Mouse (Mus musculus) liver, adult 2 months (tissue): ENCODE data around the gene Tspan17. TPM values are rescaled to one million over a fixed set of nuclear protein-coding genes. Genes with fewer than 3 reads are reported as not detected.

Source experiments
- DNase-seq: peaks from one replicate; pipeline ENCODE4 v3.0.0-alpha.2; 2011; ENCODE audit warnings: low read depth, low spot score; ENCODE audit errors: extremely low read depth
- H3K27ac ChIP-seq: fragments of 200-500 bp; replicated peaks from 2 replicates; pipeline ENCODE4 v1.5.1; 2012; ENCODE audit warnings: low read depth, mild to moderate bottlenecking, control low read depth, inconsistent platforms, low read length; ENCODE audit not compliant: insufficient read depth
- H3K27me3 ChIP-seq: fragments of 200-500 bp; 2 replicates; pipeline ENCODE4 v1.6.1; 2012; ENCODE audit warnings: mild to moderate bottlenecking, moderate library complexity, low read length, inconsistent platforms; ENCODE audit not compliant: control insufficient read depth, insufficient read depth
- H3K36me3 ChIP-seq: fragments of 200-500 bp; 2 replicates; pipeline ENCODE4 v1.6.1; 2012; ENCODE audit warnings: low read length, inconsistent platforms; ENCODE audit not compliant: control insufficient read depth, insufficient read depth
- H3K4me1 ChIP-seq: fragments of 200-500 bp; 2 replicates; pipeline ENCODE4 v1.6.1; 2011; ENCODE audit warnings: low read length; ENCODE audit not compliant: control insufficient read depth, insufficient read depth
- H3K4me3 ChIP-seq: fragments of 200-500 bp; 2 replicates; pipeline ENCODE4 v1.5.1; 2011; ENCODE audit warnings: low read depth, mild to moderate bottlenecking, control low read depth, low read length, moderate library complexity; ENCODE audit not compliant: insufficient read depth
- H3K79me2 ChIP-seq: fragments of 200-500 bp; 2 replicates; pipeline ENCODE4 v1.6.1; 2012; ENCODE audit warnings: inconsistent platforms, mild to moderate bottlenecking, low read length, moderate library complexity; ENCODE audit not compliant: control insufficient read depth, insufficient read depth
- H3K9ac ChIP-seq: fragments of 200-500 bp; 2 replicates; pipeline ENCODE4 v1.6.1; 2012; ENCODE audit warnings: low read depth, mild to moderate bottlenecking, control low read depth, inconsistent platforms, low read length
- CTCF ChIP-seq: fragments of 200-500 bp; IDR thresholded peaks from 2 replicates; pipeline ENCODE4 v1.5.1; 2011; ENCODE audit warnings: low read depth, low read length, control low read depth
- POLR2A ChIP-seq: fragments of 200-500 bp; IDR thresholded peaks from 2 replicates; pipeline ENCODE4 v1.6.1; 2011; ENCODE audit warnings: low read length, control low read depth; ENCODE audit not compliant: insufficient read depth; ENCODE audit errors: extremely low read depth
- WGBS: fragments of 180-500 bp; shearing (Covaris S2); methylation state at CpG from one replicate; pipeline ENCODE4 v1.1.7; 2018; 5-methylcytosine and 5-hydroxymethylcytosine counted together
- polyA plus RNA-seq: library from polyadenylated mRNA; depleted of rRNA; stranded (reverse); fragments of >200 nt; gene quantifications from 2 replicates; pipeline ENCODE4 v1.2.3, GENCODE M21; 2012; rRNA removed
- total RNA-seq: library from RNA; depleted of rRNA; stranded (reverse); fragments of >200 nt; gene quantifications from 2 replicates; pipeline ENCODE4 v1.2.3, GENCODE M21; 2014; rRNA removed

The Tspan17 gene
- total and polyA plus RNA-seq, 2 experiments: 0.74 to 1.4 TPM

GRCm38 (mm10) chr13:54837061-54837460 lies 47.9 kb downstream of the Tspan17 start:
- Histone ChIP-seq H3K4me1 (no peaks in the 10 kb centered on the region), H3K36me3 (no peaks in the 10 kb centered on the region), H3K27ac (no peak overlapping the region), H3K9ac (no peak overlapping the region), H3K27me3 (no peaks in the 10 kb centered on the region; the same call in 1 of the 2 replicates), H3K4me3 (no peak overlapping the region), H3K79me2 (no peaks in the 10 kb centered on the region)
- DNase-seq: no peak
- WGBS: 68% methylated on average over 5 of the region's 5 CpGs
- TF ChIP-seq CTCF: no peak
- TF ChIP-seq POLR2A: no peak

- no peak overlapping the region for H3K27ac ChIP-seq
- no peaks in the 10 kb centered on the region for H3K36me3 ChIP-seq
- no peaks in the 10 kb centered on the region for H3K4me1 ChIP-seq
- TF ChIP-seq POLR2A: no peak
- no peak overlapping the region for H3K9ac ChIP-seq
- no peak overlapping the region for H3K4me3 ChIP-seq
- H3K27me3 ChIP-seq: no peaks in the 10 kb centered on the region; the same call in 1 of the 2 replicates
- no peak for DNase-seq
- 24% methylated on average over 9 of the region's 9 CpGs for WGBS
- H3K79me2 ChIP-seq: no peaks in the 10 kb centered on the region
Measured at GRCm38 (mm10) chr13:54837471-54837889, 48.3 kb downstream of the Tspan17 start.

GRCm38 (mm10) chr13:54838540-54838939 lies 49.4 kb downstream of the Tspan17 start:
- Histone ChIP-seq H3K79me2 (no peaks in the 10 kb centered on the region), H3K4me1 (no peaks in the 10 kb centered on the region), H3K36me3 (no peaks in the 10 kb centered on the region), H3K4me3 (no peak overlapping the region), H3K27ac (no peak overlapping the region), H3K9ac (no peak overlapping the region), H3K27me3 (no peaks in the 10 kb centered on the region; the same call in 1 of the 2 replicates)
- WGBS: 73% methylated on average over 15 of the region's 15 CpGs
- TF ChIP-seq POLR2A: no peak
- TF ChIP-seq CTCF: no peak
- DNase-seq: peak; percentile 4

- Histone ChIP-seq H3K36me3 (no peaks in the 10 kb centered on the region), H3K79me2 (no peaks in the 10 kb centered on the region), H3K4me3 (no peak overlapping the region), H3K4me1 (no peaks in the 10 kb centered on the region), H3K27ac (no peak overlapping the region), H3K27me3 (no peaks in the 10 kb centered on the region; the same call in 1 of the 2 replicates), H3K9ac (no peak overlapping the region)
- DNase-seq: no peak
- no peak for TF ChIP-seq POLR2A
- TF ChIP-seq CTCF: no peak
- 68% methylated on average over 6 of the region's 6 CpGs for WGBS
Measured at GRCm38 (mm10) chr13:54839211-54839610, 50.0 kb downstream of the Tspan17 start.

- DNase-seq: no peak
- Histone ChIP-seq H3K36me3 (no peaks in the 10 kb centered on the region), H3K4me3 (no peak overlapping the region), H3K9ac (no peak overlapping the region), H3K79me2 (no peaks in the 10 kb centered on the region), H3K27me3 (no peaks in the 10 kb centered on the region), H3K4me1 (no peaks in the 10 kb centered on the region), H3K27ac (no peak overlapping the region)
- WGBS: 28% methylated on average over 8 of the region's 8 CpGs
- TF ChIP-seq POLR2A (no peak), CTCF (no peak)
Measured at GRCm38 (mm10) chr13:54844579-54844978, 55.4 kb downstream of the Tspan17 start.

Other genes starting within 250 kb of the Tspan17 start
- 24.1 and 24.2 TPM in 2 replicates for gene 4833439L19Rik, start 223.9 kb upstream of the Tspan17 start, total RNA-seq
- gene 4833439L19Rik, start 223.9 kb upstream of the Tspan17 start, polyA plus RNA-seq: 52.5 and 54.3 TPM in 2 replicates
- gene Arl10, start 214.4 kb upstream of the Tspan17 start, total RNA-seq: 4.2 and 5.6 TPM in 2 replicates
- gene Arl10, start 214.4 kb upstream of the Tspan17 start, polyA plus RNA-seq: 3.2 and 5.2 TPM in 2 replicates
- 15.0 and 15.8 TPM in 2 replicates for gene Nop16, start 199.3 kb upstream of the Tspan17 start, total RNA-seq
- 9.4 and 11.1 TPM in 2 replicates for gene Nop16, start 199.3 kb upstream of the Tspan17 start, polyA plus RNA-seq
- gene Higd2a, start 199.2 kb upstream of the Tspan17 start, total RNA-seq: 51.1 and 56.3 TPM in 2 replicates
- 98.7 and 133 TPM in 2 replicates for gene Higd2a, start 199.2 kb upstream of the Tspan17 start, polyA plus RNA-seq
- 19.0 and 24.8 TPM in 2 replicates for gene Cltb, start 178.0 kb upstream of the Tspan17 start, total RNA-seq
- gene Cltb, start 178.0 kb upstream of the Tspan17 start, polyA plus RNA-seq: 45.6 and 51.5 TPM in 2 replicates
- 25.1 and 29.9 TPM in 2 replicates for gene Faf2, start 167.6 kb upstream of the Tspan17 start, total RNA-seq
- 22.5 and 28.1 TPM in 2 replicates for gene Faf2, start 167.6 kb upstream of the Tspan17 start, polyA plus RNA-seq
- gene Rnf44, start 95.5 kb upstream of the Tspan17 start, total RNA-seq: 5.8 and 11.4 TPM in 2 replicates
- 86.1 and 87.9 TPM in 2 replicates for gene Rnf44, start 95.5 kb upstream of the Tspan17 start, polyA plus RNA-seq
- under 0.01 and 0.20 TPM in 2 replicates for gene Cdhr2, start 87.9 kb upstream of the Tspan17 start, total RNA-seq
- 0.15 and 0.18 TPM in 2 replicates for gene Cdhr2, start 87.9 kb upstream of the Tspan17 start, polyA plus RNA-seq
- not detected in 2 replicates for gene Gprin1, start 39.5 kb upstream of the Tspan17 start, total RNA-seq
- not detected in 2 replicates for gene Gprin1, start 39.5 kb upstream of the Tspan17 start, polyA plus RNA-seq
- not detected in 2 replicates for gene Sncb, start 22.8 kb upstream of the Tspan17 start, total RNA-seq
- not detected in 2 replicates for gene Sncb, start 22.8 kb upstream of the Tspan17 start, polyA plus RNA-seq
- gene Eif4e1b, start 5.4 kb upstream of the Tspan17 start, total RNA-seq: not detected in 2 replicates
- gene Eif4e1b, start 5.4 kb upstream of the Tspan17 start, polyA plus RNA-seq: not detected in 2 replicates
- 0.46 and 0.81 TPM in 2 replicates for gene Unc5a, start 160.0 kb downstream of the Tspan17 start, total RNA-seq
- 0.57 and 1.6 TPM in 2 replicates for gene Unc5a, start 160.0 kb downstream of the Tspan17 start, polyA plus RNA-seq
- gene Hk3, start 232.0 kb downstream of the Tspan17 start, total RNA-seq: 5.4 and 6.7 TPM in 2 replicates
- gene Hk3, start 232.0 kb downstream of the Tspan17 start, polyA plus RNA-seq: 1.8 and 4.1 TPM in 2 replicates